Mouse (Mus musculus) C2C12 (cell line): Measurements from ENCODE around the gene Ect2l. TPM values are rescaled to one million over a fixed set of nuclear protein-coding genes. Genes with fewer than 3 reads are reported as not detected.

Experiments used
- H3K27me3 ChIP-seq: one replicate; pipeline ENCODE4 v1.6.1; 2011; ENCODE audit not compliant: control insufficient read depth, insufficient read depth, insufficient read length
- H3K36me3 ChIP-seq: one replicate; pipeline ENCODE4 v1.6.1; 2011; ENCODE audit not compliant: control insufficient read depth, insufficient read depth
- H3K4me3 ChIP-seq: one replicate; pipeline ENCODE4 v1.5.1; 2011; ENCODE audit warnings: mild to moderate bottlenecking, control low read depth; ENCODE audit not compliant: poor library complexity, insufficient read depth, severe bottlenecking
- H3K79me2 ChIP-seq: one replicate; pipeline ENCODE4 v1.6.1; 2011; ENCODE audit not compliant: control insufficient read depth, insufficient read depth
- H3K79me3 ChIP-seq: one replicate; pipeline ENCODE4 v1.6.1; 2011; ENCODE audit warnings: low read depth, control low read depth
- H3ac ChIP-seq: one replicate; pipeline ENCODE3; 2011; ENCODE audit warnings: low read depth; ENCODE audit not compliant: control insufficient read depth, insufficient read length
- CEBPB ChIP-seq: IDR thresholded peaks from one replicate; pipeline ENCODE4 v1.6.1; 2011; ENCODE audit warnings: low read depth, mild to moderate bottlenecking, control low read depth, moderate library complexity
- CTCF ChIP-seq: IDR thresholded peaks from one replicate; pipeline ENCODE4 v1.5.1; 2011; ENCODE audit not compliant: control insufficient read depth, insufficient read depth, insufficient read length
- FOSL1 ChIP-seq: IDR thresholded peaks from one replicate; pipeline ENCODE4 v1.8.0; 2011; ENCODE audit warnings: mild to moderate bottlenecking, low read length; ENCODE audit not compliant: poor library complexity, insufficient read depth, severe bottlenecking
- MAX ChIP-seq: IDR thresholded peaks from one replicate; pipeline ENCODE4 v1.6.1; 2011; ENCODE audit warnings: mild to moderate bottlenecking, control low read depth
- MYOD1 ChIP-seq: IDR thresholded peaks from one replicate; pipeline ENCODE4 v1.6.1; 2011; ENCODE audit warnings: low read depth; ENCODE audit not compliant: control insufficient read depth, insufficient read length
- MYOG ChIP-seq: IDR thresholded peaks from one replicate; pipeline ENCODE4 v1.6.1; 2011; ENCODE audit not compliant: control insufficient read depth, insufficient read length; ENCODE audit errors: extremely low read depth
- USF1 ChIP-seq: IDR thresholded peaks from one replicate; pipeline ENCODE4 v1.6.1; 2011; ENCODE audit warnings: low read depth, mild to moderate bottlenecking, control low read depth, moderate library complexity
- long read RNA-seq, 2 experiments: library from polyadenylated mRNA; unstranded; transcript quantifications; one replicate each; pipeline ENCODE4 v2.0.0; 2019 to 2020
- polyA plus RNA-seq: library from polyadenylated mRNA; unstranded; fragments of >200 nt; fragmentation: generic; extraction: Trizol; gene quantifications from one replicate; pipeline ENCODE4 v1.2.1, GENCODE M21; 2012; ENCODE audit warnings: missing spikeins

Gene Ect2l
- polyA plus RNA-seq, result 0.06 TPM
- long read RNA-seq, experiment 1, result 0 reads
- long read RNA-seq, experiment 2, result 0 reads

- no peaks in the 10 kb centered on the region for H3K79me3 ChIP-seq
- peak; percentile 58 for TF ChIP-seq CTCF
- TF ChIP-seq USF1, result no peak
- H3K4me3 ChIP-seq, result no peak within 1 kb of the TSS
- no peaks in the 10 kb centered on the region for H3K27me3 ChIP-seq
- no peak within 1 kb of the TSS for H3ac ChIP-seq
- no peaks in the 10 kb centered on the region for H3K79me2 ChIP-seq
- no peaks in the 10 kb centered on the region for H3K36me3 ChIP-seq
Observed at GRCm38 (mm10) chr10:18210726-18211125, at the start of gene Ect2l. Gene Ect2l (minus strand): TSS chr10:18210890.

GRCm38 (mm10) chr10:18251345-18251744 lies 40.7 kb upstream of the Ect2l start:
- Histone ChIP-seq H3ac (no peak overlapping the region), H3K36me3 (no peaks in the 10 kb centered on the region), H3K79me3 (no peaks in the 10 kb centered on the region), H3K79me2 (no peaks in the 10 kb centered on the region), H3K4me3 (no peak overlapping the region), H3K27me3 (peaks cover 13% of the 10 kb centered on the region)
- TF ChIP-seq MYOD1, result no peak
- TF ChIP-seq FOSL1, result no peak
- no peak for TF ChIP-seq CTCF
- no peak for TF ChIP-seq USF1
- no peak for TF ChIP-seq MYOG
- TF ChIP-seq MAX, result no peak

- Histone ChIP-seq H3K79me2 (no peaks in the 10 kb centered on the region), H3K36me3 (no peaks in the 10 kb centered on the region), H3K27me3 (peaks cover 16% of the 10 kb centered on the region), H3K79me3 (no peaks in the 10 kb centered on the region), H3K4me3 (no peak overlapping the region), H3ac (no peak overlapping the region)
- no peak for TF ChIP-seq CTCF
Observed at GRCm38 (mm10) chr10:18243614-18244013, 32.9 kb upstream of the Ect2l start.

GRCm38 (mm10) chr10:18237191-18237590 lies 26.5 kb upstream of the Ect2l start:
- Histone ChIP-seq H3K79me2 (no peaks in the 10 kb centered on the region), H3K36me3 (no peaks in the 10 kb centered on the region), H3ac (no peak overlapping the region), H3K4me3 (no peak overlapping the region), H3K27me3 (no peaks in the 10 kb centered on the region), H3K79me3 (peaks cover 2% of the 10 kb centered on the region)
- no peak for TF ChIP-seq USF1
- TF ChIP-seq CEBPB, result peak; percentile 64
- TF ChIP-seq MYOD1, result no peak

- no peaks in the 10 kb centered on the region for H3K79me2 ChIP-seq
- H3ac ChIP-seq, result no peak overlapping the region
- TF ChIP-seq CEBPB (no peak), MAX (no peak)
- no peak overlapping the region for H3K4me3 ChIP-seq
- no peaks in the 10 kb centered on the region for H3K27me3 ChIP-seq
- peaks cover 2% of the 10 kb centered on the region for H3K79me3 ChIP-seq
- no peaks in the 10 kb centered on the region for H3K36me3 ChIP-seq
Observed at GRCm38 (mm10) chr10:18236328-18236927, 25.7 kb upstream of the Ect2l start.

GRCm38 (mm10) chr10:18235402-18235747 lies 24.7 kb upstream of the Ect2l start:
- TF ChIP-seq CTCF (no peak), MYOD1 (no peak), CEBPB (no peak), USF1 (no peak)
- Histone ChIP-seq H3K27me3 (no peaks in the 10 kb centered on the region), H3K79me3 (peaks cover 2% of the 10 kb centered on the region), H3K36me3 (no peaks in the 10 kb centered on the region), H3ac (peak overlapping the region; percentile 40), H3K4me3 (peak overlapping the region; percentile 61), H3K79me2 (no peaks in the 10 kb centered on the region)
